Comparison of ENCODE assay signal across 10 mouse cellular contexts in genomic region chr4:140439856-140440255, GRCm38 (mm10).
DNase-seq lines count a peak whose midpoint lies in the region; ATAC-seq lines count a peak whose summit lies in the region.
"Had no signal": no experiment of that assay in that cellular context is flagged by ENCODE, and none has a peak within 500 bp of the region (broad histone marks: within the 10 kb centered on the region; RNA-seq: fewer than 3 reads in every experiment).

No protein-coding gene starts in this region.

- peaks cover 8% of the 10 kb centered on the region; the same call in 1 of the 2 replicates for H3K4me1 ChIP-seq in forebrain, embryonic 12.5 days

- H3K36me3 ChIP-seq in forebrain, embryonic 12.5 days (replicated peaks): no peaks in the 10 kb centered on the region
- H3K36me3 ChIP-seq: limb, embryonic 12.5 days had no signal

- ATAC-seq in megakaryocyte-erythroid progenitor cell, adult 5-6 weeks (replicated peaks; ENCODE audit: low FRiP score, low TSS enrichment, poor library complexity, severe bottlenecking): no peak; the same call in 1 of the 2 replicates
- ATAC-seq in forebrain, embryonic 12.5 days (ENCODE audit: low FRiP score): no peak

- DNase-seq in ovary, postnatal 10 days (ENCODE audit: low spot score): peak; percentile 8
- DNase-seq in ovary, adult 18-20 months (ENCODE audit: low spot score): no peak
- DNase-seq in adrenal gland, postnatal 4 days (ENCODE audit: low spot score in 2 of 2): peak; percentile 21 to 22
- peak; percentile 88 to 90 for DNase-seq in kidney, postnatal 4 days
- peak; percentile 8 for DNase-seq in thymus, postnatal 25 days
- no peak for DNase-seq in MN1 (ENCODE audit: low spot score)
- DNase-seq: cerebellum, adult 9-11 months had no signal

- no peak overlapping the region for H3K4me2 ChIP-seq in forebrain, embryonic 12.5 days
- H3K4me2 ChIP-seq: limb, embryonic 12.5 days had no signal

- H3K4me3 ChIP-seq in forebrain, embryonic 12.5 days (replicated peaks): no peak overlapping the region
- H3K4me3 ChIP-seq: limb, embryonic 12.5 days had no signal

- no peaks in the 10 kb centered on the region for H3K27me3 ChIP-seq in forebrain, embryonic 12.5 days
- H3K27me3 ChIP-seq: limb, embryonic 12.5 days had no signal

- H3K9ac ChIP-seq in forebrain, embryonic 12.5 days: no peak overlapping the region
- H3K9ac ChIP-seq: limb, embryonic 12.5 days had no signal

- H3K27ac ChIP-seq in forebrain, embryonic 12.5 days: no peak overlapping the region
- H3K27ac ChIP-seq: limb, embryonic 12.5 days had no signal

- 30% methylated on average over 3 of the region's 3 CpGs for WGBS in forebrain, embryonic 12.5 days

- H3K9me3 ChIP-seq in forebrain, embryonic 12.5 days: no peaks in the 10 kb centered on the region
- H3K9me3 ChIP-seq: limb, embryonic 12.5 days had no signal

Comparison
In these comparisons a context has a peak if more than half of its experiments do, and no peak if none do; other contexts are left out.
1. DNase-seq: peak in ovary, postnatal 10 days (single experiment), adrenal gland, postnatal 4 days (2 of 2), kidney, postnatal 4 days (2 of 2) and thymus, postnatal 25 days (single experiment); none in ovary, adult 18-20 months (single experiment) and MN1 (single experiment).